Mouse (Mus musculus) midbrain, embryonic 16.5 days (tissue): ENCODE results near the gene Gatd1. TPM values are rescaled to one million over a fixed set of nuclear protein-coding genes. Genes with fewer than 3 reads are reported as not detected.

Experiments used
- ATAC-seq: fragments of 200-750 bp; cut with Nextera tagmentation; 2 replicates; pipeline ENCODE4 v1.8.0; 2017; ENCODE audit warnings: moderate TSS enrichment
- H3K27ac ChIP-seq: fragments of 300-500 bp; sonication (generic); 2 replicates; pipeline ENCODE4 v1.5.1; 2014; ENCODE audit warnings: mild to moderate bottlenecking, low read length, mixed read lengths
- H3K27me3 ChIP-seq: fragments of 300-500 bp; sonication (generic); 2 replicates; pipeline ENCODE4 v1.6.1; 2014; ENCODE audit warnings: low read depth, low read length, mixed read lengths; ENCODE audit not compliant: control insufficient read depth, insufficient read depth
- H3K36me3 ChIP-seq: fragments of 300-500 bp; sonication (generic); 2 replicates; pipeline ENCODE4 v1.6.1; 2014; ENCODE audit warnings: mild to moderate bottlenecking, low read length, moderate library complexity, mixed read lengths; ENCODE audit not compliant: control insufficient read depth, insufficient read depth
- H3K4me1 ChIP-seq: fragments of 300-500 bp; sonication (generic); 2 replicates; pipeline ENCODE4 v1.6.1; 2014; ENCODE audit warnings: mild to moderate bottlenecking, low read length, mixed read lengths; ENCODE audit not compliant: control insufficient read depth, insufficient read depth
- H3K4me2 ChIP-seq: fragments of 300-500 bp; sonication (generic); 2 replicates; pipeline ENCODE4 v1.6.1; 2014; ENCODE audit warnings: mild to moderate bottlenecking, low read length, mixed read lengths
- H3K4me3 ChIP-seq: fragments of 300-500 bp; sonication (generic); 2 replicates; pipeline ENCODE4 v1.5.1; 2014; ENCODE audit warnings: low read depth, mild to moderate bottlenecking, low read length, moderate library complexity, mixed read lengths
- H3K9ac ChIP-seq: fragments of 300-500 bp; sonication (generic); 2 replicates; pipeline ENCODE4 v1.6.1; 2014; ENCODE audit warnings: low read depth, low read length, mixed read lengths
- H3K9me3 ChIP-seq: fragments of 300-500 bp; sonication (generic); replicated peaks from 2 replicates; pipeline ENCODE4 v1.6.1; 2014; ENCODE audit warnings: mild to moderate bottlenecking, low read length, mixed read lengths; ENCODE audit not compliant: control insufficient read depth, poor library complexity, severe bottlenecking
- WGBS: fragments of 180-500 bp; shearing (Covaris S2); extraction: QIAGEN DNeasy Blood & Tissue Kit; methylation state at CpG from one replicate; pipeline ENCODE4 v1.1.7; 2014; 5-methylcytosine and 5-hydroxymethylcytosine counted together
- polyA plus RNA-seq: library from polyadenylated mRNA; unstranded; fragments of >200 nt; fragmentation: Nextera tagmentation; extraction: Ambion mirVana; gene quantifications from 2 replicates; pipeline ENCODE4 v1.2.1, GENCODE M21; 2015

The Gatd1 gene
- polyA plus RNA-seq, 1 experiment from 2014 or later = 54.9 TPM

- ATAC-seq = peak; percentile 73
- peak within 1 kb of the TSS; percentile 69 for H3K4me2 ChIP-seq
- no peaks in the 10 kb centered on the region for H3K9me3 ChIP-seq
- H3K27me3 ChIP-seq = no peaks in the 10 kb centered on the region
- H3K9ac ChIP-seq = peak within 1 kb of the TSS; percentile 89
- H3K27ac ChIP-seq = peak within 1 kb of the TSS; percentile 84
- H3K4me3 ChIP-seq = peak within 1 kb of the TSS; percentile 59
- 5% methylated on average over 53 of the region's 53 CpGs for WGBS
- H3K4me1 ChIP-seq = peaks cover 40% of the 10 kb centered on the region
- H3K36me3 ChIP-seq = peaks cover 6% of the 10 kb centered on the region; the same call in 1 of the 2 replicates
Observed at GRCm38 (mm10) chr7:141437178-141438120, 23.5 kb upstream of the Gatd1 start, which contains the start of gene Slc25a22. TSS of gene Slc25a22 (minus strand) at chr7:141437892.

GRCm38 (mm10) chr7:141436523-141436892 lies 22.6 kb upstream of the Gatd1 start:
- ATAC-seq = no peak
- Histone ChIP-seq H3K9ac (peak overlapping the region; percentile 89), H3K9me3 (no peaks in the 10 kb centered on the region), H3K4me3 (peak overlapping the region; percentile 59), H3K27ac (no peak overlapping the region; the same call in 1 of the 2 replicates), H3K27me3 (no peaks in the 10 kb centered on the region), H3K4me2 (peak overlapping the region; percentile 69), H3K36me3 (peaks cover 13% of the 10 kb centered on the region), H3K4me1 (peaks cover 40% of the 10 kb centered on the region)
- WGBS = 37% methylated on average over 2 of the region's 2 CpGs

- H3K4me2 ChIP-seq = peak overlapping the region; percentile 69
- H3K4me3 ChIP-seq = no peak overlapping the region
- no peak overlapping the region for H3K9ac ChIP-seq
- peaks cover 40% of the 10 kb centered on the region for H3K4me1 ChIP-seq
- peaks cover 18% of the 10 kb centered on the region for H3K36me3 ChIP-seq
- ATAC-seq = no peak
- no peaks in the 10 kb centered on the region for H3K27me3 ChIP-seq
- H3K9me3 ChIP-seq = no peaks in the 10 kb centered on the region
- 75% methylated on average over 9 of the region's 9 CpGs for WGBS
- H3K27ac ChIP-seq = peak overlapping the region; percentile 77; the same call in 1 of the 2 replicates
Observed at GRCm38 (mm10) chr7:141435856-141436522, 22.1 kb upstream of the Gatd1 start.

- H3K27ac ChIP-seq = peak overlapping the region; percentile 77
- ATAC-seq = peak; percentile 11
- no peaks in the 10 kb centered on the region for H3K27me3 ChIP-seq
- peak overlapping the region; percentile 89 for H3K9ac ChIP-seq
- peak overlapping the region; percentile 65 for H3K4me3 ChIP-seq
- H3K4me2 ChIP-seq = peak overlapping the region; percentile 69
- peaks cover 40% of the 10 kb centered on the region for H3K4me1 ChIP-seq
- H3K9me3 ChIP-seq = no peaks in the 10 kb centered on the region
- peaks cover 24% of the 10 kb centered on the region for H3K36me3 ChIP-seq
- 4% methylated on average over 17 of the region's 17 CpGs for WGBS
Observed at GRCm38 (mm10) chr7:141435129-141435855, 21.4 kb upstream of the Gatd1 start.

GRCm38 (mm10) chr7:141434464-141434863 lies 20.5 kb upstream of the Gatd1 start:
- peaks cover 27% of the 10 kb centered on the region for H3K36me3 ChIP-seq
- WGBS = 8% methylated on average over 8 of the region's 8 CpGs
- ATAC-seq = 0 out of 2 replicates have a peak, but pooled peaks have one; percentile 8
- H3K9me3 ChIP-seq = no peaks in the 10 kb centered on the region
- peak overlapping the region; percentile 69 for H3K4me2 ChIP-seq
- H3K4me3 ChIP-seq = peak overlapping the region; percentile 65
- H3K27ac ChIP-seq = peak overlapping the region; percentile 77
- H3K9ac ChIP-seq = peak overlapping the region; percentile 89
- H3K4me1 ChIP-seq = peaks cover 45% of the 10 kb centered on the region
- no peaks in the 10 kb centered on the region for H3K27me3 ChIP-seq

GRCm38 (mm10) chr7:141433517-141434400 lies 19.8 kb upstream of the Gatd1 start:
- H3K4me3 ChIP-seq = peak overlapping the region; percentile 65
- WGBS = 64% methylated on average over 15 of the region's 15 CpGs
- H3K27ac ChIP-seq = peak overlapping the region; percentile 77
- H3K36me3 ChIP-seq = peaks cover 27% of the 10 kb centered on the region
- H3K4me2 ChIP-seq = peak overlapping the region; percentile 69
- no peak for ATAC-seq
- no peaks in the 10 kb centered on the region for H3K9me3 ChIP-seq
- no peaks in the 10 kb centered on the region for H3K27me3 ChIP-seq
- peak overlapping the region; percentile 89 for H3K9ac ChIP-seq
- peaks cover 46% of the 10 kb centered on the region for H3K4me1 ChIP-seq

- 90% methylated on average over 6 of the region's 6 CpGs for WGBS
- H3K27ac ChIP-seq = no peak overlapping the region
- no peak overlapping the region; the same call in 1 of the 2 replicates for H3K4me3 ChIP-seq
- H3K27me3 ChIP-seq = no peaks in the 10 kb centered on the region
- peak overlapping the region; percentile 69 for H3K4me2 ChIP-seq
- no peak for ATAC-seq
- H3K9me3 ChIP-seq = no peaks in the 10 kb centered on the region
- H3K4me1 ChIP-seq = peaks cover 53% of the 10 kb centered on the region
- H3K9ac ChIP-seq = peak overlapping the region; percentile 89
- peaks cover 27% of the 10 kb centered on the region for H3K36me3 ChIP-seq
Observed at GRCm38 (mm10) chr7:141432741-141433516, 19.0 kb upstream of the Gatd1 start.
